Mouse (Mus musculus) gastrocnemius, adult 8-10 months (tissue): ENCODE measurements at regions not wholly inside any gene's neighbourhood (a gene's known extent, or its start where the extent isn't known, plus 50 kb on each side); places are given as distances from the start of the nearest gene placed in this dataset.
A peak's percentile ranks its signal among the peaks of the same experiment; 100 is the strongest.

ENCODE experiments used
- DNase-seq, 2 experiments: peaks; one replicate each; pipeline ENCODE4 v3.0.0; 2022; ENCODE audit warnings: low spot score in 2 of 2

DNA sequence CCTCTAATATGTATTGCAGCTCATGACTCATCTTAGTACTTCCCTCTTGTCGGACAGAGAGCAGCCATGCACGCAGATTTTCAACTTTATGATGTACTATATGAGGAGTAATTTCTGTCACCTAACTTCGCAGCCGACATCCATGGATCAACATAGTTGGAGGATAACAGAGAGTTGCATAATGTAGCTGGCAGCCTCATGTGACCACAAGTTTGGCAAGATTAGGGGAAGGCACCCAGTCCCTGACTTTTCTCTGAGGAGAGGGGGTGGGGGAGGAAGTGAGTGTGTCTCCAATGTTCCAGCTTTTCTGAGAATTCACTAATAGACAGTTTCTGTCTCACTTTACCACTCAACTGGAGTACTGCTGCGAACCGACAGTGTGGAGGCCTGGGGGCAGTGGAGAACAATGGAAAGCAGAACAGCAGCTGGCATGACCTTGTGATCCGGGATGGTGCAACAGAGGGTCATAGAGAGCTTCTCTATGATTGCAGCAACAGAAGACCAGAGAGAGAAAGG, 424.0 kb downstream of the Ptprc start:
- no peak for DNase-seq

- no peak for DNase-seq
Measured at GRCm38 (mm10) chr1:137750894-137751293, 424.6 kb downstream of the Ptprc start.

DNA sequence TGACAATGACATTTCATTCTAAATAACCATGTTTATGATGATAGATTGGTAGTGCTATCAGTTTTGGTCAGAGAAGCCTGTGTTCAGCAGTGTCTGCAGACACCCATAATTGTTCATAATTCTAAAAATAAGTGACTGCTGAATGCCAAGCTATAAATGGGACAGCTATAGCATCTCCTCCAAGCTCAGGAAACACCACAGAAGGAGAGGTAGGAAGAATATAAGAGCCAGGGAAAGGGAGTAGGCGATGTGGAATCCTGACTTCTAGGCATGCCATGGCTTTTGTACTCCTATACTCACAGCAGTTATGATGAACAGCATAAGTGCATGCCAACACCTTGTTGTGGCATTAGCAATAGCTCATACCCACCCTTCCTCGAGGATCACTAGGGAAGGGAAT, 429.4 kb downstream of the Ptprc start:
- DNase-seq: no peak

DNA sequence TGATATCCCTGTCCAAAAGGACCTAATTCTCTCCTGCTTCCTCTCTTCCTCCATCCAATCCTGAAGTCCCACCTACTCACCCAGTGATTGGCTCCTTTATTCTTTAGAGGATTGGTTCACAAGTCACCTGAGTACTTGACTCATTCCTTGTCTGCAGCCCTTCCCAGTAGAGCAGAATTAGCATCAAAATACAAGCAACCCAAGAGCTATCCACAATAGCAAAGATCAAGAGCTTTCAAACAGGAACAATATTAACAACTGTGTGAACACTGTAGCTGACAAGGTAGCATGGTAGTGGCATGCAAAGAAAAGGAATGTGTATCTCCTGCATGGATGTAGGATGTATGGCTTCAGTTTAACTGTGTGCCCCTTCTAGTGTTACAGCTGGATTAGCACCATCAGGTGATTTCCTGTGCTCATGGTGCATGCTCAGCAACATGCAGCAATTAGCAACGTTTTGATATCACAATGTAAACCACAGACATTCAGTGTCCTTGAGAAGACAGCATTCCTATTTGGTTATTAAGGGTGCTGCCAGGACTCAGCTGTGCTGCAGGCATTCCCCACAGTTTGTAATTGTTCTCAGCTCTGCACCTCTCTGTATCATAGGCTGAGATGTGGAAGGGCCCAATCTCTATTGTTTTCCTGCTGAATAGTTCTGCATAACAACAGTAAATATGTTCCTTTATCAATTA, 437.2 kb downstream of the Ptprc start:
- no peak for DNase-seq

DNA sequence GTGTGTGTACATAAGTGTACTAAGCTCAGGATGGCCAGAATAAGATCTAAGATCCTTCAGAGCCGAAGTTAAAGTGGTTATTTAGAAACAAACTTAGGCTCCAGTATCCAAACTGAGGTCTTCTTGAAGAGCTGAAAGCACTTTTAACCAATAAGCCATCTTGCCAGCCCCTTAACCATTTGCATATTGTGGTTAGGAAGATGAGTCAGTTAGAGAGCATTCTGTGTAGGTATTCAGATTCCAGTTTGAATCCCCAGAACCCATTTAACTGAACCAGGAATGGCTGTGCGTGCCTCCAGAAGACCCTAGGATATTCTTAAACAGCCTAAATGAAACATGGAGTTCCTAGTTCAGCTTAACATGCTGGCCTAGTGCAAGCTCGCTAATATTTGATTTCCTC, 471.6 kb downstream of the Ptprc start:
- DNase-seq: no peak

- no peak for DNase-seq
Measured at GRCm38 (mm10) chr1:137698876-137699275, 476.6 kb downstream of the Ptprc start.

- no peak for DNase-seq
Measured at GRCm38 (mm10) chr1:137697289-137697688, 478.2 kb downstream of the Ptprc start.

DNA sequence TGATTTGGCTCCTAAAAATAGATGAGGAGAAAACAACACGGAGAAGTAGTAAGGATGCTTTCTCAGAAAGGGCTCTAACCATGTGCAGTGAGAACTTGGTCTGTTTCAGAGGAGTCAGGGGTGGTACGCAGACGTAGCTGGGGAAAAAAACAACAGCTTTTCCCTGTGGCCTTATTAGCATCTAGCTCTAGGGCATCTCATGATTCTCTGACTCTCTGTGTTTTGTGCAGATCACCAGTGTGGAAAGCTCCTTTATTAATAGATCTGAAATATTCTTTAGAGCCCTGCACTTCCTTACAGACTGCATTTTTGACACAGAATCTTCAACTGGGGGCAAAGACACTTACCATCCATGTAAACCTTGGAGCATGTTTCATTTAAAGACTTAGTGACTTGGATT, 478.7 kb downstream of the Ptprc start:
- no peak for DNase-seq

DNA sequence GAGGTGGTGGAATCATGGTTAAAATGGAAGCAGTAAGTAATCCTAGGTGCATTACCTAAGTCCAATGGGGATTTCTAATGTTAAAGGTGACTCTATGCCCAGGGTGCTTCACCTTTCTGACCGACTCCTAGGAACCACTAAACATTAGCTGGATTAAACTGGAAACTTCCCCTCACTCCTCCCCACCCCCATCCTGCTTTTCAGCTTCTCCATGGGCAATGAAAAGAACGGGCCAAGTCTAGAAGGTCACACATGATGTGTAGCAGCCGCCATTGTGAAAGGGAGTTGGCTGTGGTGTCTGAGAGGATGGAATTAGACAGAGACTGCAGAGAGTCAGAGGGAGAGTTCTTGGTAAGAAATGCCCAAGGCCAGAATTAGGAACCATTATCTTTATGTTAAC, 479.8 kb downstream of the Ptprc start:
- no peak for DNase-seq

GRCm38 (mm10) chr1:137692525-137692924, 483.0 kb downstream of the Ptprc start:
- DNase-seq: no peak

DNA sequence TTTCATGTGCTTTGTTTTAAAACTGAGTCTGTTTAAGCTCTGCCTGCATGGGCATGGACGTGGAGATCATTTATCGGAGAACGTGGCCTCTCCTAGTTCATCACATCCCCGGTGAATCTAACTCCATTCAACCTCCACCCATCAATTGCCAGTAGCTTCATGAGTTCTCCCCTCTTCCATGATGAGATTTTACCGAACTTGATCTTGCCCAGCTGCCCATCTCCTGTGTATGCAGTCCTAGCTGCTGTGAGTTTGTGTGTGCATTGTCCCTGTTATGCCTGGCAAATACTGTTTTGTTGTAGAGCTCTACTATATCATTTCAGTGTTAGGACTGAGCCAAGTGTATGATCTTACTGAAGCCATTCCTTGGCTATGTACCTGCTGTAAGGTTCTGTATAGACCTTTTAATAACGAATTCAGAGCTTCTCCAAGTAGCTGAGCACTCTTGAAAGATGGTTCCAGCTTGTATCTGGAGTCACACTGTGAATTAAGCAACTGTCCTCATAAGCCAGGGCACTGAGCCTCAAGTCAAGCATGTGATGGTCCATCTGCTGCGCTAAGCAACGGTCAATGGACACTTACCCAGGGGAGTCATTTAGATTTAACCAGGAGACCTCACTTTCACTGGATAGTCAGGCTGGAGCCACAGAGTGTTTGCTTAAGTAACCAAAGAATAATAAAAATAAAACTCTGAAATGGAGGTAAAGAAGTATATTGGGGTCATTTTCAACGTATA, 484.5 kb downstream of the Ptprc start:
- no peak for DNase-seq

DNA sequence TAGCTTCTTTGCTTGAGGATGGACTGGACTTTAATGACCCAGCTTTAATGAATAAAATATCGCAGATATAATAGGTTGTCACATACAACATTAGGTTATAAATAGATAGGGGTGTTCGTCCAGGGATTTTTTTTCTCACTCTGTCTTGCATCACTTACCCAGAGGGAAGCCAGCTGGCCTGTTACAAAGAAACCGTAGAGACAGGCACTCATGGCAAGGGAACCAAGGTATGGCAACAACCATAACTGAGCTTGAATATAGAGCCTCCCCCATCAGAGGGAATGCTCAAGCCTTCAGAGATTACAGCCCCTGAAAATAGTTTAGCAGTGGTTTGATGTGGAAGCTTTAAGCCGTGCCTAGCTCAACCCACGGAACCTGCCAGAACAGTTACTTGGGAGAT, 504.9 kb downstream of the Ptprc start:
- DNase-seq: peak in 1 of 2 experiments; percentile 3

- no peak for DNase-seq
Measured at GRCm38 (mm10) chr1:137669849-137670248, 505.7 kb downstream of the Ptprc start.

DNA sequence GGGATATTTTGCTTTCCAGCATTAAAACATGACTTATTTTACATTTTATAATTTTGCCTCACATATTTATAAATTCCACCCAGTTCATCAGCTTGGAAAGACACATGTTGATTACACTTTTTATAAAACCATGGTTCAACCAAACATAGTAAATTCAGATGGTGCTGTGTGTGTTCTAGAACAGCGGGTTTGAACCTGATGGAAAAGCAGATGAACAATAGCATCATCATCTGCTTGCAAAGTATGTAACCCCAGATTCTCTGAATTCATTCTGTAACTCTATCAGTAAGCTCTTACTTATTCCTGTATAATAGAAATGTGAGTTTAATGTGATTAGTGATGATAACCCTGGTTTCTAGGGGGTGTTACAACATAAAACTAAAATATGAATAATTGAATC, 517.4 kb downstream of the Ptprc start:
- no peak for DNase-seq

- DNase-seq: peak; percentile 12 to 13
Measured at GRCm38 (mm10) chr1:137656900-137657458, 518.5 kb downstream of the Ptprc start.

DNA sequence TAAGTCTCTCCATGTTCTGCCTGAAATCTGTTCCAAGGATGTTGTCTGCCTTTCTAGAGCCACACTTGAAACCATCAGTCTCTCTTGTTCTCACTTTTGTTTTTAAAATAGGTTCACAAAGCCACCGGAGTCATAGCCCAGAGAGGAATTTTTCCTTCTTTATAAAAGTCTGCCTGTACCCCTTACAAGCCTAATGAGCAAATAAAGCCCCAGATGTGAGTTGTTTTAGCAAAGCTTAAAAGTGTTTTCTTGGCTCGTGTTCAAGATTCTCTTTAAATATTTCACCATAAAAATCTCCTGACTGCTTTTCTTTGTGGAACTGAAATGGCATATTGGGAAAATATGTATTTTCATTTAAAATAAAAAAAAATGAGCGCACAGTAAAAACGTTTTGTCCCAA, 521.3 kb downstream of the Ptprc start:
- DNase-seq: no peak

DNA sequence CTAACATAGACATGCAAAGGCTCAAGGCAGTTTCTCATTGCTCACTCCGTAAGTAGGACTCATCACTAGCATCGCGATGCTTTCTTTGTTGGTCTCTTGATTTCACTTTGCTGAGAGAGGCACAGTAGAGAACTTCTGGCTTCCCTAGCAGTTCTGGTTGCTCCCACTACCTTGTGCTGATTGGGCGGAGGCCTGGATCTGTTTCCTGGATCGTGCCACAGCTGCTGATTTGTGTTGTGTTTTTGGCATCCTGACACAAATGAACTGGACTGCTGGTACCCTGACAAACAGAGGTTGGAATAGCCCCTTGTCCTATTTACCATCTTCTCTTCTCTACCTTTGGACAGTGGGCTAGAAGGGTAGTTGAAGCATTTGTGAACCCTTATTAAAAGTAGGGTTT, 522.0 kb downstream of the Ptprc start:
- DNase-seq: no peak

GRCm38 (mm10) chr1:137650629-137651028, 524.9 kb downstream of the Ptprc start:
- DNase-seq: no peak

DNA sequence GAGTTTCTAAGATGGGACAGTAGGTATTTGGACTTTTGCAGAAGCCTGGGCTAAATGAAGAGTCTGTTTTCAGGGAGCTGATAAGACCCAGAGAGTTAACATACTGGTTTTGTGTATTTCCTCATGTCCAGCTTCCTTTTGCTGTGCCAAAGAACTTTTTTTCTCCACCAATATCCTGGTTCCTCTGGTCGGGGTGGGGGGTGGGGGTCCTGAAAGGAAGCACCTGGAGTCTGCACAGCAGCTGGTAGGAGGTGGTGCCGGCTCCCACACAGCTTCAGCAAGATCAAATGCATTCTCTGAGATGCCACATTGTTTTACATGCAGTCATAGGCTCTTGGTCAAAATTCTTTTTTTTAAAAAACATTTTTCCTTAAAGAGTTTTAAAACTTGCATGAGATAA, 525.4 kb downstream of the Ptprc start:
- DNase-seq: no peak

GRCm38 (mm10) chr1:137648832-137649231, 526.7 kb downstream of the Ptprc start:
- DNase-seq: no peak

- no peak for DNase-seq
Measured at GRCm38 (mm10) chr1:137644601-137645040, 530.9 kb downstream of the Ptprc start.

DNA sequence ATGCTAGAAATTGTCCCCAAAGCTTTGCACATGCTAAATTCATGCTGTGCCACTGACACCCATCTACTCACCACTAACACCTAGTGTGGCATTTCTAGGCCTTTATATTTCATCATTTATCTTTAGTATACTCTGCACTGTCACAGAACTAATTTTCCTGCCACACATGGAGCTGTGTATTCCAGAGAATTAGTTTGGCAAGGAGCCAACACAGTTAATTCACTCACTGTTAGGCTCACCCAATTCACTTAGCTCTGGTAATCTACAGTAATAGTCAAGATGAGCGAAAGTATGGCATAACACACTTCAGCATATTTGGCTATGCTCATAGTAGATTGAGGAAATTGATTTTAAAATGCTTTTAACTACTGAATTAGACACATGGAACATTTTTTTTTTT, 532.0 kb downstream of the Ptprc start:
- DNase-seq: no peak

DNA sequence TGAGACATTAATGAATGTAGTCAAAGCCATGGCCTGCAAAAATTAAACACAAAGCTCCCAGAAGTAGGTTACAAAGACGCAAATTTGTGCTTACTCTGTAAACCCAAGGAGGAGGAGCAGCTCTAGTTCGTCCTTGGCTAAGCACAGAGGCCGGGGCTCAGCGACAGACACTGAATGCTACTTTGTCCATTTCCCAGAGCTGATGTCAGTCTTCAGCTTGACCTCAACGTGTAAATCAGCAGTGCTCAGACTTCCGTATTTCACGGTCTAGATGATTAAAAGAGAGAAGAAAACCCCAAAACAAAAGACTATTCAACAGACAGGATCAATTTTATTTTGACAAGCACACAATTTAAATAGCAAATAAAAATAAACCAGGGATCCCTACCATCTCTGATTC, 534.7 kb downstream of the Ptprc start:
- no peak for DNase-seq
